Mouse (Mus musculus): ENCODE data around the gene B3galt4.

The B3galt4 gene

DNA sequence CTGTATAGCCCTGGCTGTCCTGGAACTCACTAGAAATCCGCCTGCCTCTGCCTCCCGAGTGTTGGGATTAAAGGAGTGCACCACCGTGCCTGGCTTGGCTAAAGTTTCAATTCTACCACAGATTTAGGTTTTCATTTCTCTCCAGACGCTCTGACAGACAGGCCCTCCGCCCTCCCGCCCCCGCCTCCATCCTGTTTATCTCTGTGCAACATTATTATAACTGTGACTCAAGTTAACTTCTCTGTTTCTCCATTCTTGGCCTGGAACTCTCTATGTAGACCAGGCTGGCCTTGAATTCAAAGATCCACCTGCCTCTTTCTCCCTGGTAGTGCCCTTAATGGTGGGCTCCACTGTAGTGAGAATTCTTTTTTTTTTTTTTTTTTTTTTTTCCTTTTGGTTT, 48.8 kb downstream of the B3galt4 start:
- DNase-seq = no peak

GRCm38 (mm10) chr17:33902079-33902478, 49.2 kb downstream of the B3galt4 start:
- DNase-seq = no peak

DNA sequence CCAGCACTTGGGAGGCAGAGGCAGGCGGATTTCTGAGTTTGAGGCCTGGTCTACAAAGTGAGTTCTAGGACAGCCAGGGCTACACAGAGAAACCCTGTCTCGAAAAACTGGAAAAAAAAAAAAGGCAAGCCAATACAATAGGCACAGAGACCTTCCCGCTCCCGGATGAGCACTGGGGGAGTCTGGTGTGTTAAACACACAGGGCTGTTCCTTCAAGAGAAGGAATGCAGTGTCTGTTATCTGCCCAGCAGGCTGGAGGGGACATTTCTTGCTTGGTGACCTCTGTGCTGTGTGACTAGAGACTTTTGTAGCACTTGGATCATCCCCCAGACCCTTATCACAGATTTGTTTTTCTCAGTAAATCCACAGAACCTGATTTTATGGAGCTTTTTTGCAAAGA, 49.6 kb downstream of the B3galt4 start:
- no peak for DNase-seq

- DNase-seq = no peak
These were observed 50.3 kb downstream of the B3galt4 start for GRCm38 (mm10) chr17:33900989-33901314.

DNA sequence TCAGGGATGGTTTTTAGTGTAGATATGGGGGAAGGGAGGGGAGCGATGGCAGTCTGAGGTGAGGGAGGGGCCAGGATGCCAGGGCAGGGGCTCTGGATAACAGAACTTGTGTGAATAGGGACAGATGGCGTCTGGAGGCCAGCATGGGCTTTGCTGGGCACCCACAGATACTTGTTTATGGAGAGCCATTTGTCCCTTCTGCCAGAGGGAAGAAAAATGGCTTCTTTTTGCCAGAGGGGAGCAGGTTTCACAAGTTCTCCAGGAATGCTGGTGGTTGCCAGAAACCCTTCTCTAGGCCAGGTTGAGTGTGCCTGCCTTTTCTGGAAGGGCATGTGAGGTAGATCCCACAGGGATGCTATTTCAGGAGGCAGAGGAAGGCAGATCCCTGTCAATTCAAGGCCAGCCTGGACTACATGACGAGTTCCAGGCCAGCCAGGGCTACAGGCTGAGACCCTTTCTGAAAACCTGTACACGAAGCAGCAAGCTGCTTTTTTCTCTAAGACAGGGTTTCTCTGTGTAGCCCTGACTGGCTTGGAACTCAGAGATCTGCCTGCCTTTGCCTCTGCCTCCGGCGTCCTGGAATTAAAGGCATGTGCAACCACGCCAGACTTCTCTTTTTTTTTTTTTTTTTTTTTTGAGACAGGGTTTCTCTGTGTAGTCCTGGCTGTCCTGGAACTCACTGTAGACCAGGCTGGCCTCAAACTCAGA, 50.9 kb downstream of the B3galt4 start:
- DNase-seq = no peak
